Mouse (Mus musculus) CH12.LX (cell line): ENCODE results near the gene Slc16a13. TPM values are rescaled to one million over a fixed set of nuclear protein-coding genes. Genes with fewer than 3 reads are reported as not detected.

Experiments used
- DNase-seq: peaks from one replicate; pipeline ENCODE4 v3.0.0-alpha.2; 2013; ENCODE audit errors: extremely low read depth
- H3K27ac ChIP-seq: 2 replicates; pipeline ENCODE4 v1.5.1; 2012; ENCODE audit warnings: low read depth, mild to moderate bottlenecking, control low read depth, moderate library complexity; ENCODE audit not compliant: insufficient read depth
- H3K27me3 ChIP-seq: replicated peaks from 2 replicates; pipeline ENCODE3; 2012; ENCODE audit warnings: inconsistent platforms
- H3K36me3 ChIP-seq, 2 experiments: replicated peaks in 1 of 2; 2 replicates each; pipeline versions ENCODE3 to v1.6.1; 2012; ENCODE audit warnings: inconsistent platforms in 1 of 2, low read length in 1 of 2, mild to moderate bottlenecking in 1 of 2, mixed read lengths in 1 of 2, moderate library complexity in 1 of 2; ENCODE audit not compliant: control insufficient read depth in 1 of 2, insufficient read depth in 1 of 2
- H3K4me1 ChIP-seq, 2 experiments: 2 replicates each; pipeline ENCODE4 v1.6.1; 2012; ENCODE audit warnings: inconsistent platforms in 1 of 2, moderate library complexity in 1 of 2; ENCODE audit not compliant: insufficient read depth in 2 of 2, control insufficient read depth in 1 of 2
- H3K4me2 ChIP-seq: 2 replicates; pipeline ENCODE4 v1.6.1; 2012; ENCODE audit warnings: low read depth, mild to moderate bottlenecking, control low read depth; ENCODE audit not compliant: poor library complexity, insufficient read depth, severe bottlenecking
- H3K4me3 ChIP-seq, 3 experiments: fragments of 150-350 bp in 1 of 3; sonication (generic) in 1 of 3; replicated peaks in 1 of 3; 2 replicates each; pipeline versions ENCODE3 to v1.5.1; 2011 to 2012; ENCODE audit warnings: low read depth in 2 of 3, low read length in 2 of 3, mild to moderate bottlenecking in 2 of 3, moderate library complexity in 2 of 3, control low read depth in 1 of 3, improper control_type of control experiment in 1 of 3, inconsistent platforms in 1 of 3, mixed read lengths in 1 of 3; ENCODE audit not compliant: poor library complexity in 1 of 3
- H3K79me2 ChIP-seq: replicated peaks from 2 replicates; pipeline ENCODE4 v1.6.1; 2012; ENCODE audit warnings: mild to moderate bottlenecking, moderate library complexity; ENCODE audit not compliant: control insufficient read depth, poor library complexity, insufficient read depth, severe bottlenecking; ENCODE audit errors: extremely low read depth
- H3K9ac ChIP-seq: 2 replicates; pipeline ENCODE4 v1.6.1; 2012; ENCODE audit warnings: low read depth, mild to moderate bottlenecking, control low read depth, moderate library complexity; ENCODE audit not compliant: insufficient read depth
- H3K9me3 ChIP-seq: replicated peaks from 2 replicates; pipeline ENCODE3; 2012; ENCODE audit warnings: low read length, inconsistent platforms, mixed read lengths
- CHD2 ChIP-seq: IDR thresholded peaks from 2 replicates; pipeline ENCODE4 v1.6.1; 2011; ENCODE audit warnings: low read length, improper control_type of control experiment
- CTCF ChIP-seq, 2 experiments: IDR thresholded peaks in 1 of 2; conservative IDR thresholded peaks in 1 of 2; 2 replicates each; pipeline ENCODE4 v1.5.1; 2011 to 2012; ENCODE audit warnings: low read depth in 2 of 2, low read length in 2 of 2, improper control_type of control experiment in 1 of 2, inconsistent platforms in 1 of 2, mild to moderate bottlenecking in 1 of 2, moderate library complexity in 1 of 2
- E2F4 ChIP-seq: IDR thresholded peaks from 2 replicates; pipeline ENCODE4 v1.6.1; 2011; ENCODE audit warnings: low read depth, low read length, improper control_type of control experiment; ENCODE audit not compliant: insufficient replicate concordance
- ELF1 ChIP-seq: IDR thresholded peaks from 2 replicates; pipeline ENCODE4 v1.6.1; 2014; ENCODE audit warnings: low read depth, mild to moderate bottlenecking, inconsistent platforms, low read length, improper control_type of control experiment
- GABPA ChIP-seq: IDR thresholded peaks from 2 replicates; pipeline ENCODE4 v1.6.1; 2012; ENCODE audit warnings: low read depth, low read length, improper control_type of control experiment, inconsistent platforms; ENCODE audit not compliant: insufficient replicate concordance
- JUN ChIP-seq: IDR thresholded peaks from 2 replicates; pipeline ENCODE4 v1.6.1; 2011; ENCODE audit warnings: low read depth, mild to moderate bottlenecking, low read length, improper control_type of control experiment, moderate library complexity; ENCODE audit not compliant: insufficient read depth
- JUND ChIP-seq: conservative IDR thresholded peaks from 2 replicates; pipeline ENCODE4 v1.6.1; 2011; ENCODE audit warnings: low read depth, low read length, improper control_type of control experiment
- MAFK ChIP-seq: IDR thresholded peaks from 2 replicates; pipeline ENCODE4 v1.6.1; 2011; ENCODE audit warnings: low read length, improper control_type of control experiment; ENCODE audit not compliant: insufficient replicate concordance
- MAX ChIP-seq: IDR thresholded peaks from 2 replicates; pipeline ENCODE4 v1.6.1; 2011; ENCODE audit warnings: low read length, improper control_type of control experiment
- MAZ ChIP-seq: IDR thresholded peaks from 2 replicates; pipeline ENCODE4 v1.6.1; 2012; ENCODE audit warnings: low read depth, mild to moderate bottlenecking, inconsistent platforms, low read length, improper control_type of control experiment, moderate library complexity
- MEF2A ChIP-seq: IDR thresholded peaks from 2 replicates; pipeline ENCODE4 v1.6.1; 2014; ENCODE audit warnings: low read depth, mild to moderate bottlenecking, inconsistent platforms, low read length, improper control_type of control experiment, borderline replicate concordance
- MYC ChIP-seq: IDR thresholded peaks from 2 replicates; pipeline ENCODE4 v1.6.1; 2011; ENCODE audit warnings: low read depth, mild to moderate bottlenecking, improper control_type of control experiment, low read length
- NELFE ChIP-seq: IDR thresholded peaks from 2 replicates; pipeline ENCODE4 v1.6.1; 2011; ENCODE audit warnings: low read depth, low read length, improper control_type of control experiment
- NRF1 ChIP-seq: IDR thresholded peaks from 2 replicates; pipeline ENCODE4 v1.6.1; 2014; ENCODE audit warnings: low read depth, mild to moderate bottlenecking, inconsistent platforms, low read length, improper control_type of control experiment, moderate library complexity
- POLR2A ChIP-seq: IDR thresholded peaks from 2 replicates; pipeline ENCODE4 v1.6.1; 2011; ENCODE audit warnings: low read depth, mild to moderate bottlenecking, improper control_type of control experiment, low read length
- RAD21 ChIP-seq: IDR thresholded peaks from 2 replicates; pipeline ENCODE4 v1.6.1; 2011; ENCODE audit warnings: low read depth, mild to moderate bottlenecking, low read length, improper control_type of control experiment, moderate library complexity
- RCOR1 ChIP-seq: conservative IDR thresholded peaks from 2 replicates; pipeline ENCODE4 v1.6.1; 2012; ENCODE audit warnings: low read depth, mild to moderate bottlenecking, inconsistent platforms, low read length, improper control_type of control experiment
- SIN3A ChIP-seq: IDR thresholded peaks from 2 replicates; pipeline ENCODE4 v1.6.1; 2012; ENCODE audit warnings: low read length, improper control_type of control experiment, inconsistent platforms
- SMC3 ChIP-seq: IDR thresholded peaks from 2 replicates; pipeline ENCODE4 v1.6.1; 2011; ENCODE audit warnings: low read depth, low read length, improper control_type of control experiment
- ZMIZ1 ChIP-seq: IDR thresholded peaks from 2 replicates; pipeline ENCODE4 v1.6.1; 2012; ENCODE audit warnings: low read depth, mild to moderate bottlenecking, inconsistent platforms, low read length, improper control_type of control experiment
- ZNF384 ChIP-seq: IDR thresholded peaks from 2 replicates; pipeline ENCODE4 v1.6.1; 2012; ENCODE audit warnings: low read depth, low read length, improper control_type of control experiment, inconsistent platforms
- dilution Hi-C: fragments of 300-500 bp; cut with MboI; formaldehyde crosslinking; loops from 2 replicates; pipeline ENCODE4 v1.14.3; 2020; ENCODE audit warnings: low sequenced_read_pairs; ENCODE audit not compliant: extremely low pct_unique_long_range_greater_than_20kb, extremely low pct_ligation_motif_present
- in situ Hi-C: fragments of 300-500 bp; cut with MboI; formaldehyde crosslinking; loops from 3 replicates; pipeline ENCODE4 v1.14.3; 2019; ENCODE audit warnings: low sequenced_read_pairs, low pct_ligation_motif_present, low pct_unique_long_range_greater_than_20kb, mixed read lengths
- polyA plus RNA-seq: library from polyadenylated mRNA; unstranded; fragments of >175 nt; gene quantifications from 2 replicates; pipeline ENCODE4 v1.2.1, GENCODE M21; 2012; ENCODE audit warnings: low read depth; ENCODE audit not compliant: insufficient read length
- total RNA-seq, 2 experiments: library from RNA; depleted of rRNA; stranded (reverse); fragments of 300-350 nt in 1 of 2; fragments of >200 nt in 1 of 2; gene quantifications; 2 replicates each; pipeline ENCODE4 v1.2.3; 2012 to 2014

Slc16a13 gene
- total and polyA plus RNA-seq, 3 experiments, result 8.4 to 19.0 (median 12.0) TPM

GRCm38 (mm10) chr11:70179401-70179800 is 41.5 kb downstream of the Slc16a13 start (continued):
- TF ChIP-seq NRF1 (no peak), JUND (no peak), GABPA (no peak), ZMIZ1 (no peak), ZNF384 (no peak), MYC (no peak), MAFK (0 out of 2 replicates have a peak, but pooled peaks have one; percentile 37), POLR2A (no peak), RAD21 (peak; percentile 41), MAX (no peak), SIN3A (no peak), SMC3 (peak; percentile 75), CTCF (conservative IDR thresholded peaks at IDR 0.05 in 1 of 2, IDR thresholded peaks at IDR 0.05 in 1 of 2; ENCODE audit: low read depth in 2 of 2, low read length in 2 of 2) (peak; percentile 20 to 74; a peak in 3 of 4 replicates), ELF1 (no peak), CHD2 (no peak), JUN (no peak)

GRCm38 (mm10) chr11:70178756-70179155 is 42.1 kb downstream of the Slc16a13 start:
- no peak for TF ChIP-seq MAFK
- TF ChIP-seq MAZ, result no peak
- TF ChIP-seq CTCF (conservative IDR thresholded peaks at IDR 0.05 in 1 of 2, IDR thresholded peaks at IDR 0.05 in 1 of 2; ENCODE audit: low read depth in 2 of 2, low read length in 2 of 2), result no peak
- TF ChIP-seq ZNF384, result no peak
- TF ChIP-seq CHD2, result no peak
- no peak for TF ChIP-seq RCOR1
- no peak for TF ChIP-seq SIN3A
- TF ChIP-seq, all 38 proteins: peak for 0
- in situ Hi-C loops (no loop called here), dilution Hi-C loops (no loop called here)
- H3K4me3 ChIP-seq, result no peak overlapping the region
- DNase-seq, result no peak
- H3K79me2 ChIP-seq, result no peaks in the 10 kb centered on the region
- no peak overlapping the region for H3K9ac ChIP-seq
- H3K36me3 ChIP-seq, result no peaks in the 10 kb centered on the region
- peaks cover 12% of the 10 kb centered on the region for H3K27me3 ChIP-seq
- H3K9me3 ChIP-seq, result peaks cover 20% of the 10 kb centered on the region
- no peak overlapping the region for H3K27ac ChIP-seq
- H3K4me2 ChIP-seq, result no peak overlapping the region
- H3K4me1 ChIP-seq, result peaks cover 2 to 4% of the 10 kb centered on the region in 2 experiments; a peak in 2 of 4 replicates

- dilution Hi-C loops, result no loop called here
Observed at GRCm38 (mm10) chr11:70178311-70178710, 42.6 kb downstream of the Slc16a13 start.

More at GRCm38 (mm10) chr11:70178311-70178710, 42.6 kb downstream of the Slc16a13 start:
- TF ChIP-seq MEF2A (no peak), SMC3 (no peak), ZMIZ1 (no peak), SIN3A (no peak), NELFE (no peak), E2F4 (no peak)
- Histone ChIP-seq H3K27me3 (peaks cover 12% of the 10 kb centered on the region), H3K9me3 (peaks cover 20% of the 10 kb centered on the region), H3K4me2 (no peak overlapping the region), H3K4me1 (peaks cover 2 to 5% of the 10 kb centered on the region in 2 experiments; a peak in 2 of 4 replicates), H3K9ac (no peak overlapping the region), H3K36me3 (no peaks in the 10 kb centered on the region), H3K27ac (no peak overlapping the region), H3K79me2 (no peaks in the 10 kb centered on the region), H3K4me3 (no peak overlapping the region)
- in situ Hi-C loops, result no loop called here
- no peak for DNase-seq
